Mouse (Mus musculus): ENCODE results near the gene Tmtc4.

DNA sequence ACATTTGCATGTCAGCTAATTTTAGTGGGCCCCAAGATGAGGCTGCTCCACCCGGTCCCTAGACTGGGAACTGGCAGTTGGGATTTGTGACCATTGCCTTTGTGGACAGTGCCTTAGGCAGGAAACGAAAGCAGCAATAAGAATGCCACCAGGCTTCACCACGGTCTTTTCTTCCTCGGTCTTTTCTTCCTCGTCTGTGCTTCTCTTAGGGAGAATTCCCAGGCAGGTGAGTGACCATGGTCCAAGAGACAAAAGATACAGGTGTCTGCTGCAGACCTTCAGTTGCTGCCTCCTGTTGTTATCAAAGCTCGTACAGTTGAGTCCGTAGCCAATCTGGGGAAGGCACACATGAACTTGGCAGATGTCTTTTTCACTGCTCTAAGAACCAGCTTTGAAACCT lies 103.5 kb downstream of the Tmtc4 start:
- no peak for TF ChIP-seq POLR2A (IDR thresholded peaks at IDR 0.05; ENCODE audit: low read depth, low read length)
- TF ChIP-seq CTCF (IDR thresholded peaks at IDR 0.05; ENCODE audit: borderline replicate concordance, insufficient read depth, low read length), result no peak
